Mouse (Mus musculus): ENCODE data around the gene Nacc2.

DNA sequence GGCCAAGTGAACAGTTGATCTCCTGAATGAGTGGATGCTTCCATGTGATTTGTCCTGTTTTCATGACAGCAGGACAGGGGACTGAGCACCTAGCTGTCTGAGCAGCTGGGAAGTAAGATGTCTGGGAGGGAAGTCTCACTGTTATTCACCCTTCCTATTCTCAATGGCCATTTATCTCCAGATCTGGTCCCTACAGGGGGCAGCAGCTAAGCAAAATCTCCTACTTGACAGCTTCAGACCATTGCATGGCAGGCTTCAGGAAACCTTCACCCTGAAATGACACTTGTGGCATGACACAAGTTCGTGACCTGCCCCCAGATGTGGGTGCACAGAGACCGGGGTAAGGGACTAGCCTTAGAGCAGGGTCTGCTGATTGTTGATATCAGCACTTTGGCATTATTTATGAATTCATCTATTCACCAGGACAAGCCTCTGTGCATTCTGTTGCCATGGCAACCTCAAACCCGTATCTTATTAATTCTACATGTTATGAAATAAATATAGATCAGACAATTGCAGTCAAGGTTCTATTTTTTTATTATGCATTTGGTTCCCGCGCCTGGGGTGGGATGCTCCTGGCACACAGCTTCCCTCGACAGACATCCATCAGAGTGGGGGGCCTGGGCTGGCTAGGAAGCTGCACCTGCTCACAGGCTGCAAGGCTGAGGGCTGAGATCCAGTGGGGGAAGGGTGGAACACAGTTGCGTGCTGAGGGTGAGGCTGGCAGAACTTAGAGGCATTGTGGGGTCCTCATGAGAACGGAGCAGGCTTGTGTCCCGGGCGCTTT lies 33.4 kb upstream of the Nacc2 start:
- TF ChIP-seq CTCF (IDR thresholded peaks at IDR 0.05): no peak
- no peak for TF ChIP-seq POLR2A (IDR thresholded peaks at IDR 0.05; ENCODE audit: insufficient read depth, low read depth, low read length)
